Mouse (Mus musculus) lung, embryonic 16.5 days (tissue): Measurements from ENCODE around the gene Glrx. TPM values are rescaled to one million over a fixed set of nuclear protein-coding genes. Genes with fewer than 3 reads are reported as not detected.
"Not testable (repeated sequence)": the region's sequence is repeated elsewhere in the genome, so short reads cannot be mapped to it uniquely, and the experiment has no call there.

Experiments
- ATAC-seq: fragments of 200-750 bp; cut with Nextera tagmentation; 2 replicates; pipeline ENCODE4 v1.8.0; 2017; ENCODE audit warnings: low read depth, mild to moderate bottlenecking, moderate library complexity
- H3K27ac ChIP-seq: fragments of 300-500 bp; sonication (generic); 2 replicates; pipeline ENCODE4 v1.5.1; 2014; ENCODE audit warnings: mild to moderate bottlenecking, control low read depth, low read length
- H3K27me3 ChIP-seq: fragments of 300-500 bp; sonication (generic); 2 replicates; pipeline ENCODE4 v1.6.1; 2014; ENCODE audit warnings: low read depth, low read length, mixed read lengths; ENCODE audit not compliant: control insufficient read depth, insufficient read depth
- H3K36me3 ChIP-seq: fragments of 300-500 bp; sonication (generic); 2 replicates; pipeline ENCODE4 v1.6.1; 2014; ENCODE audit warnings: low read length; ENCODE audit not compliant: control insufficient read depth, insufficient read depth
- H3K4me1 ChIP-seq: fragments of 300-500 bp; sonication (generic); replicated peaks from 2 replicates; pipeline ENCODE4 v1.6.1; 2014; ENCODE audit warnings: low read length, mixed read lengths; ENCODE audit not compliant: control insufficient read depth, insufficient read depth
- H3K4me2 ChIP-seq: fragments of 300-500 bp; sonication (generic); 2 replicates; pipeline ENCODE4 v1.6.1; 2014; ENCODE audit warnings: low read depth, low read length, control low read depth
- H3K4me3 ChIP-seq: fragments of 300-500 bp; sonication (generic); 2 replicates; pipeline ENCODE4 v1.5.1; 2014; ENCODE audit warnings: mild to moderate bottlenecking, low read length, control low read depth
- H3K9ac ChIP-seq: fragments of 300-500 bp; sonication (generic); 2 replicates; pipeline ENCODE4 v1.6.1; 2014; ENCODE audit warnings: low read length, control low read depth
- H3K9me3 ChIP-seq: fragments of 300-500 bp; sonication (generic); 2 replicates; pipeline ENCODE4 v1.6.1; 2016; ENCODE audit warnings: low read length; ENCODE audit not compliant: control insufficient read depth
- WGBS: fragments of 180-500 bp; shearing (Covaris S2); extraction: QIAGEN DNeasy Blood & Tissue Kit; methylation state at CpG from one replicate; pipeline ENCODE4 v1.1.7; 2014; 5-methylcytosine and 5-hydroxymethylcytosine counted together
- polyA plus RNA-seq: library from polyadenylated mRNA; unstranded; fragments of >200 nt; fragmentation: Nextera tagmentation; extraction: Ambion mirVana; gene quantifications from 2 replicates; pipeline ENCODE4 v1.2.1, GENCODE M21; 2015

Gene Glrx
- polyA plus RNA-seq, 1 experiment from 2014 or later = 58.0 TPM

GRCm38 (mm10) chr13:75874608-75875376, 35.1 kb downstream of the Glrx start:
- Histone ChIP-seq H3K4me2 (no peak overlapping the region), H3K4me1 (peaks cover 4% of the 10 kb centered on the region; the same call in 1 of the 2 replicates), H3K4me3 (no peak overlapping the region), H3K9ac (no peak overlapping the region), H3K27me3 (no peaks in the 10 kb centered on the region), H3K9me3 (no peaks in the 10 kb centered on the region), H3K36me3 (peaks cover 8% of the 10 kb centered on the region), H3K27ac (no peak overlapping the region)
- WGBS = 46% methylated on average over 4 of the region's 4 CpGs
- ATAC-seq = 0 out of 2 replicates have a peak, but pooled peaks have one; percentile 38

- 75% methylated on average over 7 of the region's 7 CpGs for WGBS
- H3K9me3 ChIP-seq, H3K9ac ChIP-seq, H3K4me1 ChIP-seq, ATAC-seq, H3K27me3 ChIP-seq, H3K36me3 ChIP-seq, H3K4me3 ChIP-seq, H3K27ac ChIP-seq, H3K4me2 ChIP-seq: not testable (repeated sequence)
Measured at GRCm38 (mm10) chr13:75876188-75876587, 36.5 kb downstream of the Glrx start.

GRCm38 (mm10) chr13:75876592-75876991, 36.9 kb downstream of the Glrx start:
- Histone ChIP-seq H3K9me3 (no peaks in the 10 kb centered on the region), H3K27me3 (no peaks in the 10 kb centered on the region), H3K9ac (no peak overlapping the region), H3K36me3 (0 out of 2 replicates have a peak, but pooled peaks cover 8% of the 10 kb centered on the region), H3K4me3 (no peak overlapping the region), H3K4me2 (no peak overlapping the region), H3K4me1 (peaks cover 4% of the 10 kb centered on the region; the same call in 1 of the 2 replicates), H3K27ac (no peak overlapping the region)
- WGBS = 80% methylated on average over 6 of the region's 6 CpGs
- no peak for ATAC-seq

GRCm38 (mm10) chr13:75877907-75878306, 38.2 kb downstream of the Glrx start:
- 0 out of 2 replicates have a peak, but pooled peaks cover 8% of the 10 kb centered on the region for H3K36me3 ChIP-seq
- no peaks in the 10 kb centered on the region for H3K9me3 ChIP-seq
- H3K9ac ChIP-seq = no peak overlapping the region
- H3K27ac ChIP-seq = no peak overlapping the region
- no peak overlapping the region for H3K4me3 ChIP-seq
- peaks cover 4% of the 10 kb centered on the region; the same call in 1 of the 2 replicates for H3K4me1 ChIP-seq
- no peak overlapping the region for H3K4me2 ChIP-seq
- ATAC-seq = peak; percentile 47; the same call in 1 of the 2 replicates
- H3K27me3 ChIP-seq = no peaks in the 10 kb centered on the region

GRCm38 (mm10) chr13:75879756-75880155, 40.1 kb downstream of the Glrx start:
- H3K4me1 ChIP-seq = peaks cover 3% of the 10 kb centered on the region; the same call in 1 of the 2 replicates
- 83% methylated on average over 3 of the region's 3 CpGs for WGBS
- no peaks in the 10 kb centered on the region for H3K9me3 ChIP-seq
- no peak for ATAC-seq
- no peak overlapping the region for H3K4me2 ChIP-seq
- H3K4me3 ChIP-seq = no peak overlapping the region
- H3K36me3 ChIP-seq = peaks cover 11% of the 10 kb centered on the region; the same call in 1 of the 2 replicates
- no peak overlapping the region for H3K9ac ChIP-seq
- H3K27me3 ChIP-seq = no peaks in the 10 kb centered on the region
- H3K27ac ChIP-seq = no peak overlapping the region

- no peaks in the 10 kb centered on the region for H3K9me3 ChIP-seq
- H3K4me3 ChIP-seq = no peak overlapping the region
- WGBS = 90% methylated on average over 2 of the region's 2 CpGs
- no peak overlapping the region for H3K4me2 ChIP-seq
- no peak for ATAC-seq
- no peak overlapping the region for H3K9ac ChIP-seq
- no peak overlapping the region for H3K27ac ChIP-seq
- no peaks in the 10 kb centered on the region for H3K27me3 ChIP-seq
- H3K4me1 ChIP-seq = no peaks in the 10 kb centered on the region
- H3K36me3 ChIP-seq = peaks cover 13% of the 10 kb centered on the region; the same call in 1 of the 2 replicates
Measured at GRCm38 (mm10) chr13:75880501-75880900, 40.8 kb downstream of the Glrx start.

GRCm38 (mm10) chr13:75883792-75884191, 44.1 kb downstream of the Glrx start:
- Histone ChIP-seq H3K4me2 (no peak overlapping the region), H3K4me1 (no peaks in the 10 kb centered on the region), H3K9ac (no peak overlapping the region), H3K9me3 (no peaks in the 10 kb centered on the region; the same call in 1 of the 2 replicates), H3K27me3 (no peaks in the 10 kb centered on the region), H3K27ac (no peak overlapping the region), H3K4me3 (no peak overlapping the region), H3K36me3 (peaks cover 13% of the 10 kb centered on the region; the same call in 1 of the 2 replicates)
- 56% methylated on average over 3 of the region's 3 CpGs for WGBS
- ATAC-seq = no peak

GRCm38 (mm10) chr13:75891868-75892267, 52.2 kb downstream of the Glrx start:
- H3K4me2 ChIP-seq = no peak overlapping the region
- no peak for ATAC-seq
- H3K4me3 ChIP-seq = no peak overlapping the region
- no peak overlapping the region for H3K27ac ChIP-seq
- no peaks in the 10 kb centered on the region; the same call in 1 of the 2 replicates for H3K4me1 ChIP-seq
- no peaks in the 10 kb centered on the region for H3K27me3 ChIP-seq
- H3K9me3 ChIP-seq = no peaks in the 10 kb centered on the region
- H3K36me3 ChIP-seq = peaks cover 12% of the 10 kb centered on the region
- 87% methylated on average over 4 of the region's 4 CpGs for WGBS
- no peak overlapping the region for H3K9ac ChIP-seq

- Histone ChIP-seq H3K4me3 (no peak overlapping the region), H3K4me1 (no peaks in the 10 kb centered on the region; the same call in 1 of the 2 replicates), H3K4me2 (no peak overlapping the region), H3K9me3 (no peaks in the 10 kb centered on the region), H3K36me3 (peaks cover 12% of the 10 kb centered on the region), H3K27me3 (no peaks in the 10 kb centered on the region), H3K27ac (no peak overlapping the region), H3K9ac (no peak overlapping the region)
- 67% methylated on average over 3 of the region's 3 CpGs for WGBS
- ATAC-seq = no peak
Measured at GRCm38 (mm10) chr13:75892291-75892690, 52.6 kb downstream of the Glrx start.
